Mouse (Mus musculus): ENCODE data around the gene Med15.

Gene Med15

GRCm38 (mm10) chr16:17611383-17611782, 121.3 kb downstream of the Med15 start:
- DNase-seq = no peak

- no peak for DNase-seq
Observed at GRCm38 (mm10) chr16:17605684-17606083, 127.0 kb downstream of the Med15 start.

- no peak for DNase-seq
Observed at GRCm38 (mm10) chr16:17604941-17605340, 127.8 kb downstream of the Med15 start.
